Mouse (Mus musculus): ENCODE measurements around the gene Ethe1.

- TF ChIP-seq CTCF (IDR thresholded peaks at IDR 0.05; ENCODE audit: low read depth, low read length) (no peak), POLR2A (IDR thresholded peaks at IDR 0.05; ENCODE audit: insufficient read depth, low read length) (peak; percentile 47)
These were observed 6.4 kb downstream of the Ethe1 start for GRCm38 (mm10) chr7:24593621-24594308.

All from ES-Bruce4 (cell line).